Mouse (Mus musculus): ENCODE data around the gene Ank3. TPM values are rescaled to one million over a fixed set of nuclear protein-coding genes. Genes with fewer than 3 reads are reported as not detected.

Ank3 gene
- total and polyA plus RNA-seq, 3 experiments = 3.2 to 6.7 TPM; not detected in 1

DNA sequence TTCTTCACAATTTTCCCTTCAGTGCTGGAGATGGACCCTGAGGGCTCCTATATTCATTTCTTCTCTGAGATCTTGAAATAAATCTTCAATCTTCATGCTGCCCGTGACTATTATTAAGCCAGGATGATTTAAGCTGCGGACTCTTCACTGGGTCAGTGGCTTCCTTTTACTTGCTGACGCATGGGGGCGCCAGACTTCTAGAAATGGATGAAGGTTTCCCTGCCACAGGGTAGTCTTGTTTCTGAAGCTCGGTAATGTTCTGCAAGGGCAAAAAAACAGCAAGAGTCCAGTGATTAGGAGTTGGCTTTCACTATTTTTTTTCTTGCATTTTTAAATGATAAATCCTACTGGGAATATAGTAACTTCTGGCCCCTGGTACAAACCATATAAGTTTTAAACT is 471.8 kb downstream of the Ank3 start (continued):
- TF ChIP-seq MAFK (IDR thresholded peaks at IDR 0.05; ENCODE audit: borderline replicate concordance, low read depth, low read length) = no peak

DNA sequence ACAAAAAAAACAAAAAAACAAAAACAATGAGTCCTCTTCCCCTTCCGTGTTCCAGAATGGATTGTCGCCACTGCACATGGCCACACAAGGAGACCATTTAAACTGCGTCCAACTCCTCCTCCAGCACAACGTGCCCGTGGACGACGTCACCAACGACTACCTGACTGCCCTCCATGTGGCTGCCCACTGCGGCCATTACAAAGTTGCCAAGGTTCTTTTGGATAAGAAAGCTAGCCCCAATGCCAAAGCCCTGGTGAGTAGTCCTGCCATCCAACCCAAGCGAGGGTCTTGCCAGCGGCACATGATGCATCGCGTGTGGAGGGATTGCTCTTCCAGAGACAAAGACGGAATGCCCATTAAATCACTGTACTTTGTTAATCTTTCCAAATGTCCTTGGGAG is 472.4 kb downstream of the Ank3 start:
- no peaks in the 10 kb centered on the region for H3K36me3 ChIP-seq (ENCODE audit: control insufficient read depth in 1 of 2, insufficient read depth in 2 of 2, low read length in 2 of 2)
- H3K4me3 ChIP-seq (ENCODE audit: control insufficient read depth in 1 of 2, insufficient read depth in 1 of 2, low read depth in 2 of 2, low read length in 2 of 2) = no peak overlapping the region
- no peak for DNase-seq (ENCODE audit: low read depth, low spot score)
- peaks cover 0 to 3% of the 10 kb centered on the region in 2 experiments; a peak in 2 of 4 replicates for H3K4me1 ChIP-seq (ENCODE audit: control insufficient read depth in 1 of 2, insufficient read depth in 2 of 2, low read length in 2 of 2)
- no peaks in the 10 kb centered on the region for H3K79me2 ChIP-seq (ENCODE audit: control insufficient read depth, insufficient read depth, low read length, poor library complexity)
- no peak overlapping the region for H3K9ac ChIP-seq (ENCODE audit: control insufficient read depth, low read depth, low read length, poor library complexity, severe bottlenecking)
- H3K9me3 ChIP-seq (replicated peaks; ENCODE audit: insufficient read depth, low read length) = no peaks in the 10 kb centered on the region
- no peak overlapping the region for H3K27ac ChIP-seq (ENCODE audit: control insufficient read depth, low read depth, low read length)
- no peaks in the 10 kb centered on the region for H3K27me3 ChIP-seq (ENCODE audit: control insufficient read depth in 1 of 2, insufficient read depth in 2 of 2, low read length in 2 of 2)
- TF ChIP-seq TBP (IDR thresholded peaks at IDR 0.05; ENCODE audit: low read depth, low read length) = no peak
- TF ChIP-seq HCFC1 (IDR thresholded peaks at IDR 0.05; ENCODE audit: low read depth, low read length) = no peak
- TF ChIP-seq GATA1 (IDR thresholded peaks at IDR 0.05; ENCODE audit: low read depth, low read length) = no peak
- TF ChIP-seq TAL1 (IDR thresholded peaks at IDR 0.05; ENCODE audit: low read length) = no peak
- TF ChIP-seq UBTF (IDR thresholded peaks at IDR 0.05; ENCODE audit: borderline replicate concordance, insufficient read depth, low read depth, low read length) = no peak
- TF ChIP-seq ETS1 (IDR thresholded peaks at IDR 0.05; ENCODE audit: low read depth, low read length) = no peak
- TF ChIP-seq EP300 (IDR thresholded peaks at IDR 0.05; ENCODE audit: low read depth in 1 of 2, low read length in 2 of 2) = no peak
- TF ChIP-seq SIN3A (IDR thresholded peaks at IDR 0.05; ENCODE audit: low read length) = no peak
- TF ChIP-seq USF1 (IDR thresholded peaks at IDR 0.05; ENCODE audit: low read depth, low read length) = no peak
- TF ChIP-seq MEF2A (IDR thresholded peaks at IDR 0.05; ENCODE audit: extremely low read depth, insufficient replicate concordance, low read depth, low read length, poor library complexity, severe bottlenecking) = no peak
- no peak for TF ChIP-seq E2F4 (IDR thresholded peaks at IDR 0.05; ENCODE audit: borderline replicate concordance, low read depth, low read length)
- TF ChIP-seq MYC (IDR thresholded peaks at IDR 0.05; ENCODE audit: low read depth, low read length) = no peak
- TF ChIP-seq POLR2A (IDR thresholded peaks at IDR 0.05; ENCODE audit: control insufficient read depth in 1 of 2, insufficient read depth in 1 of 2, low read depth in 1 of 2, low read length in 2 of 2, poor library complexity in 1 of 2) = no peak
- no peak for TF ChIP-seq MAZ (IDR thresholded peaks at IDR 0.05; ENCODE audit: low read depth, low read length)
- no peak for TF ChIP-seq RAD21 (IDR thresholded peaks at IDR 0.05; ENCODE audit: low read depth, low read length)
- no peak for TF ChIP-seq NRF1 (IDR thresholded peaks at IDR 0.05; ENCODE audit: insufficient read depth, low read depth, low read length, poor library complexity, severe bottlenecking)
- TF ChIP-seq BHLHE40 (IDR thresholded peaks at IDR 0.05; ENCODE audit: borderline replicate concordance, low read depth, low read length) = no peak
- no peak for TF ChIP-seq ZC3H11A (IDR thresholded peaks at IDR 0.05; ENCODE audit: low read depth, low read length)

All from MEL (cell line).